Mouse (Mus musculus): ENCODE data around the gene Apba1.
A peak's percentile ranks its signal among the peaks of the same experiment; 100 is the strongest.

The Apba1 gene

DNA sequence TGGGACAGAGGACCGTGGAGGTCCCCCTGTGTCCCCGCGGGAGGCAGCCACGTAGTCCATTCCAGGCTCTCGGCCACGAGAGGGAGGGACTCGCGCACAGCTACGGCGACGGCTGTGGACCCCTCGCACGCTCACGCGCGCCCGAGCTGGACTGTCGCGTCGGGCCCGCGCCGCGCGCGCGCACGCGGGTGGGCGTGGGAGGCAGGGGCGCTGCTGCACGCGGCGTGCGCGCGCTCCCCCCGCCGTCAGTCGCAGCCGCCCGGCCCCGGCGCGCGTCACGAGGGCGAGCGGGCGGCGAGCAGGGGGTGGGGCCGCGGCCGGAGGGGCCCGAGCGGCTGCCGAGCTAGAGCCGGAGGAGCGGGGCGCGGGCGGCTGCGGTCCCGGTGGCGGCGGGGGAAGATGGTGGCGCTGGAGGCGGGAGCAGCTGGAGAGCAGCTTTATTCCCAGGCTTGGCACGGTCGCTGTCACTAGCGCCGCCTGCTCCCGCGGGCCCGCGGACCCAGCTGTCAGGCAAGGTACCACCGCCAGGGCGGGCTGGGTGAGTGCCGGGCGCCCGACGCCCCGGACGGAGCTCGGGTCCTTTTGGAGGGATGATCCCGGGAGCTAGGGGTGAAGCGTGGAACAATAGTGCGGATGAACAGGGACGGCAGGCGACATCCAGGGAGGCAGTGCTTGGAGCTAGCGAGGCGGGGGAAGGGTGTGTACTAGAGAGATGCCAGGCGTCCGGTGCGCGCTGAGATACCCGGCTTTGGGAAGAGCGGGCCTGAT is at the start of gene Apba1:
TSS of gene Apba1 (plus strand) at position 334 of the 768 bp plus-strand sequence.
- DNase-seq (ENCODE audit: low read depth in 1 of 2, low spot score in 2 of 2): peak in 1 of 2 experiments; percentile 54

- DNase-seq (ENCODE audit: low read depth in 1 of 2, low spot score in 2 of 2): no peak
These were observed 12.2 kb upstream of the Apba1 start for GRCm38 (mm10) chr19:23746506-23746905.

DNA sequence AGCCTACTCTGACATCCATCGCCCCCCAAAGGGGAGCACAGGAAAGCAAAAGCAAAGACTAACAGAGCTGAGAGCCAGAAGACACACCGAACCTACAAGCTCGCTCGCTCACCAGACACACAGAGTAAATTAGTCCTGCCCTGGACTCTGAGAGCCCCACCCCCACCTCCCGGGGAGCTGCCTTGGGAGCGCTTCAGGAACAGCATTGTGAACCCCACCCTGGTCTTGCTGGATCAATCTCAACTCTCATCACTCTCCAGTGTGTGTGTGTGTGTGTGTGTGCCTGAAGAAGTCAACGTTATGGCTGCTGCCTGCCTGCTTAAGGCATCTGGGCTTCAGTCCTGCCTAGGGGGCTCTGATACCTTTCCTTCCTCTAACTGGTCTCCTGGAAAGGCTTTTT is 1.7 kb upstream of the Apba1 start:
- no peak for DNase-seq (ENCODE audit: low read depth in 1 of 2, low spot score in 2 of 2)

- peak; percentile 70 to 82 for DNase-seq (ENCODE audit: low read depth in 1 of 2, low spot score in 2 of 2)
These were observed 630 bp upstream of the Apba1 start for GRCm38 (mm10) chr19:23757961-23758553.

DNA sequence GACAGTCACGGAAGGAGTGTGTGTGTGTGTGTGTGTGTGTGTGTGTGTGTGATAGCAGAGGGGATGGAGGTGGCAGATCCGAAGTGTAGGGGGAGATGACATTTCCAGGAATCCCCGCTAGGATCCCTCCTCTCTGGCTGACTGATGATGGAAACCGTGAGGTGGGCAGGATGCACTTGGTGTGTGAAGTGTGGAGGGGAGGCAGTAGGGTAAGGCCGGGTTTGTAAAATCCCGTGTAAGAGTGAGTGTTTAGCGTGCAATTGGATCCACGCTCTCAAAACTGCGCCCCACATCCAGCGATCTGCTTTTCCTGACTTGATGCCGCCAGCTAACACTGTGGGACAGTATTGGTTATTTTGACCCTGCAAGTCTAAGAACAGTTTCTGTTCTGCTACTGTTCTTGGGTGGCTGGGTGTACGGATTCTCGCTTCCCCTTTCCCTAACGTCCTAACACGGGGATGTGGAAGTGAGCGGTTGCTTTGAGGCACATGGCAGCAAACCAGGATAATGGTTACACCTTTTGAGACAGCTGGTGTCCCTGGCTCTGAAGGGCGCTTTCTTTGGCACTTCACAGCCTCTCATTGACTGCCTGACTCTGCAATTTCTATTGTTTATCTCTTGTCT is 747 bp downstream of the Apba1 start:
- DNase-seq (ENCODE audit: low read depth in 1 of 2, low spot score in 2 of 2): peak; percentile 63 to 76

DNA sequence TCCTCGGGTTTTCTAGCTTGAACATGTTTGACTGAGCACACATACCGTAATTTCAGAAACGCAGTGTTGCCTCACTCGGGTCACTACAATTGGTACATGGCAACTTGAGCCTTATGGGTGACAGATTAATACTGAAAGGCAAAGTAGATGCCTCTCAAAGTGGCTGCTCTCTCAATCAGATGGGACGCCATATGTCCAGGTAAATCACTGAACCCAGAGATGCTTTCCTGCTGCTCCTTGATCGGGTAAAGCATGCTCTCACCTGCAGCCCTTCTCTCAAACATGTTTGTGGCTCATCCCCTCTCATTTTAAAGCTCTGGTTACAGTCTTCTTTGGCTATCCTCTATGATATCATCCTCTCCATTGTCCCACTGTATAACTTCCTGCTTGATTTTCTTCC is 4.7 kb downstream of the Apba1 start:
- no peak for DNase-seq (ENCODE audit: low read depth in 1 of 2, low spot score in 2 of 2)

- no peak for DNase-seq (ENCODE audit: low read depth in 1 of 2, low spot score in 2 of 2)
These were observed 5.4 kb downstream of the Apba1 start for GRCm38 (mm10) chr19:23764051-23764450.

- no peak for DNase-seq (ENCODE audit: low read depth in 1 of 2, low spot score in 2 of 2)
These were observed 10.2 kb downstream of the Apba1 start for GRCm38 (mm10) chr19:23768864-23769263.

DNA sequence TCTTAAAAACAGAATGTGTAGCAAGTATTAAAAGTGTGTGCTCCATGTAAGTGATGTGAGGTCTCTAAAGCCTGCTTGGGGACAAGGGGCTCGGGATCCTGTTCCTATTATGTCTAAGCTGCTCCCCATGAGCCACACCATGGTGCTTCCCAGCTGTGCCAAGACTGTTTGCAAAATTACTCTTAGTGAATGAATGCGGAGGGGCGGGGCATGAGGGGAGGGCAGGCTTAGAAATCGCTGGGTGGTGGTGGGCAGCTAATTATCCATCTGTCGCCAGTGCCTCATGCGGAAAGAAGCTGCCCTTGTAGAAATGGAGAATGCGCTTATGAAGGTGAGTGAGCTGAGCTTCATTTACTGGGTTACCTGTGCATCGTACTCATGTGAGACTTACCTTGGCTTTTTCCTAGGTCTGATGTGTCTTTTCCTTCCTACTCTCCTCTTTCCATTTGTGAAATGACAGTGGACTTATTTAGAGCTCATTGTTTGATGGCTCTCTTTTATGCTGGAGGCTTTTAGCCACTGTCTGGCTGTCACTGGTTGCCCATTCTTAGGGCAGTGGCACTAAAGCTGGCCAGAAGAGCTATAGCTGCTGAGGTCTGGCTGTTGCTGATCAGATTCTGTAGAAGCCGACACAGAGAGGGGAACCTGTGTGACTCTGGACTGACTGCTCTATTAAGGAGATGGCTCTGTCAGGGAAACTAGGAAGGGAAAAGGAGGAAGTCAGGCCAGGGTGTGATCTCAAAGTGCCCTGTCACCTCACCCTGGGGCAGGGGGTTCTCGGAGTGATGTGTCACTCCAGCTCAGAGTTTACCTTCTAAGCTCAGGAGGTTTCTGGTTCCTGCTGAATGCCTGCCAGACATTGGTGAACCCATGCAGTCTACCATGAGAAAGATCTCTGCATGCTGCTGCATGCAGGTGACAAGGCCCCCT is 12.1 kb downstream of the Apba1 start:
- no peak for DNase-seq (ENCODE audit: low read depth in 1 of 2, low spot score in 2 of 2)

GRCm38 (mm10) chr19:23771971-23772370 is 13.3 kb downstream of the Apba1 start:
- DNase-seq (ENCODE audit: low read depth in 1 of 2, low spot score in 2 of 2): peak; percentile 10 to 29

GRCm38 (mm10) chr19:23775356-23775755 is 16.7 kb downstream of the Apba1 start:
- DNase-seq (ENCODE audit: low read depth in 1 of 2, low spot score in 2 of 2): no peak

GRCm38 (mm10) chr19:23779130-23779529 is 20.4 kb downstream of the Apba1 start:
- DNase-seq (ENCODE audit: low read depth in 1 of 2, low spot score in 2 of 2): no peak

DNA sequence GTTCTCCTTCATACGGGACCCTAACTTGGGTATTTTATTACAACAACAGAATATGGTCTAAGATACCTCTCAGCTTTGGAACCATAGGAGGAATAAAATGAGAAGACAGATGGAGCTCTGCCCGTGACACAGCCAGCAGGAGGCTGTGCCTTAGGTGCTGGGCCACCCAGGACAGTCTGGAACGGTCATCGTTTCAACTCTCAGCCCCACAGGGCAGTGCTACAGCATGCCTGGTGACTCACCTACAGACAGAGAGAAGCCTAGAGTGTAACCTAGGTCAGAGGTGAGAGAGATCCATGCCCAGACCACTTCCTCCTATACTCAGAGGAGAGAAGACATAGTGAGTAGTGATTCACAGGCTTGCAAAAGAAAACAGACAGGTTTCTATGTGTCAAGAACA is 21.4 kb downstream of the Apba1 start:
- DNase-seq (ENCODE audit: low read depth in 1 of 2, low spot score in 2 of 2): no peak

GRCm38 (mm10) chr19:23781968-23782367 is 23.3 kb downstream of the Apba1 start:
- no peak for DNase-seq (ENCODE audit: low read depth in 1 of 2, low spot score in 2 of 2)

- DNase-seq (ENCODE audit: low read depth in 1 of 2, low spot score in 2 of 2): no peak
These were observed 29.9 kb downstream of the Apba1 start for GRCm38 (mm10) chr19:23788420-23789132.

- no peak for DNase-seq (ENCODE audit: low read depth in 1 of 2, low spot score in 2 of 2)
These were observed 33.0 kb downstream of the Apba1 start for GRCm38 (mm10) chr19:23791704-23792103.

GRCm38 (mm10) chr19:23792559-23792958 is 33.9 kb downstream of the Apba1 start:
- DNase-seq (ENCODE audit: low read depth in 1 of 2, low spot score in 2 of 2): no peak

- no peak for DNase-seq (ENCODE audit: low read depth in 1 of 2, low spot score in 2 of 2)
These were observed 35.8 kb downstream of the Apba1 start for GRCm38 (mm10) chr19:23794491-23794890.

DNA sequence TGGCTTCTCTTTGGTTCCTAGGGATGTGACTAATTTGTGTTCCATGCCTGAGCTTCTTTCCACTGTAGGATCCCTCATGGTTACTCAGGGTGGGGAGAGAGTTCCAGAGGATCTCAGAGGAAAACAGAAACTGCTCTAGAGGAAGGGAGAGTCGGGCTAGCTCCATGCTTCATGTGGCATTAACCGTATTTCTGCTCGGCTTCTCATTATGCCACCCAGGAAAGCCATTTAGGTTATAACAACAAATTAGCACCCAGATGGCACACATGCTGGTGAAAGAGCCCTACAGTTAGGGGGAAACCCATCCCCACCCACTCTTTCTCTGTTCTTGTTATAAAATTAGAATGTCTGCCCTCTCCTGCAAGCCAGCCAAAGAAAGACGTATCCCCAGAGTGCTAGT is 36.5 kb downstream of the Apba1 start:
- no peak for DNase-seq (ENCODE audit: low read depth in 1 of 2, low spot score in 2 of 2)

DNA sequence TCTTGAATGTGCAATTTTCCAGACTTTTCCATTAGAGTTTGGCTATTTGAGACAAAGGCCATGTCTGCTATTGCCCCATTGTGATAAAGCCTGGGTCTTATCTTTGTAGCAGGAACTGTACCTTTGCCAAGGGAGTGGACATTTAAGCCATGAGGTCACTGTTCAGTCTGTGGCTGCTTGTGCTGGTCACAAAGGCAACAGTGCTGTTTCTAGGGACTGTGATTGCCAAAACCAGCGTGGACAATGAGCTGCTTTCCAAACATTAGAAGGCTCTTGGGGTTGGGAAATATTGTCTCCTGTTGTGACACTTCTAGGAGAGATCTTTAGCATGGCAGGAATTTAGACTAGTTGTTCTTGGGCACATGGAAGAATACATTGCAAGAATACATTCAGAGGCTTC is 42.5 kb downstream of the Apba1 start:
- DNase-seq (ENCODE audit: low read depth in 1 of 2, low spot score in 2 of 2): no peak

Measured in monocyte, adult 2 months (primary cell).